Mouse (Mus musculus) forebrain, embryonic 16.5 days (tissue): ENCODE results near the gene Pip4p1. TPM values are rescaled to one million over a fixed set of nuclear protein-coding genes. Genes with fewer than 3 reads are reported as not detected.
"Not testable (repeated sequence)": the region's sequence is repeated elsewhere in the genome, so short reads cannot be mapped to it uniquely, and the experiment has no call there.

Experiments used
- ATAC-seq: fragments of 200-750 bp; cut with Nextera tagmentation; 2 replicates; pipeline ENCODE4 v1.8.0; 2017; ENCODE audit warnings: mild to moderate bottlenecking, moderate library complexity
- H3K27ac ChIP-seq: fragments of 300-500 bp; sonication (generic); 2 replicates; pipeline ENCODE4 v1.5.1; 2014; ENCODE audit warnings: low read length, control low read depth
- H3K27me3 ChIP-seq: fragments of 300-500 bp; sonication (generic); replicated peaks from 2 replicates; pipeline ENCODE4 v1.6.1; 2014; ENCODE audit warnings: low read length; ENCODE audit not compliant: control insufficient read depth, insufficient read depth
- H3K36me3 ChIP-seq: fragments of 300-500 bp; sonication (generic); 2 replicates; pipeline ENCODE4 v1.6.1; 2014; ENCODE audit not compliant: control insufficient read depth, insufficient read depth
- H3K4me1 ChIP-seq: fragments of 300-500 bp; sonication (generic); replicated peaks from 2 replicates; pipeline ENCODE4 v1.6.1; 2014; ENCODE audit warnings: low read length; ENCODE audit not compliant: control insufficient read depth, insufficient read depth
- H3K4me2 ChIP-seq: fragments of 300-500 bp; sonication (generic); 2 replicates; pipeline ENCODE4 v1.6.1; 2014; ENCODE audit warnings: mild to moderate bottlenecking, low read length, control low read depth
- H3K4me3 ChIP-seq: fragments of 300-500 bp; sonication (generic); replicated peaks from 2 replicates; pipeline ENCODE4 v1.5.1; 2014; ENCODE audit warnings: mild to moderate bottlenecking, low read length, control low read depth
- H3K9ac ChIP-seq: fragments of 300-500 bp; sonication (generic); replicated peaks from 2 replicates; pipeline ENCODE4 v1.6.1; 2014; ENCODE audit warnings: low read depth, low read length, control low read depth
- H3K9me3 ChIP-seq: fragments of 300-500 bp; sonication (generic); 2 replicates; pipeline ENCODE4 v1.6.1; 2016; ENCODE audit warnings: low read length; ENCODE audit not compliant: control insufficient read depth
- WGBS: fragments of 180-500 bp; shearing (Covaris S2); extraction: QIAGEN DNeasy Blood & Tissue Kit; methylation state at CpG from one replicate; pipeline ENCODE4 v1.1.7; 2014; 5-methylcytosine and 5-hydroxymethylcytosine counted together
- polyA plus RNA-seq: library from polyadenylated mRNA; unstranded; fragments of >200 nt; fragmentation: Nextera tagmentation; extraction: Ambion mirVana; gene quantifications from 2 replicates; pipeline ENCODE4 v1.2.1, GENCODE M21; 2015

Pip4p1 gene
- 100 and 101 TPM in 2 replicates for polyA plus RNA-seq

GRCm38 (mm10) chr14:50930754-50931492 is at the start of gene Pip4p1, which contains the start of gene Pnp:
TSS of gene Pip4p1 (minus strand) at chr14:50930856.
TSS of gene Pnp (plus strand) at chr14:50931082.
- peak within 1 kb of the TSS; percentile 99 for H3K9ac ChIP-seq
- H3K27ac ChIP-seq = peak within 1 kb of the TSS; percentile 91
- no peaks in the 10 kb centered on the region for H3K9me3 ChIP-seq
- no peaks in the 10 kb centered on the region for H3K27me3 ChIP-seq
- ATAC-seq = peak; percentile 99
- H3K4me3 ChIP-seq = peak within 1 kb of the TSS; percentile 98
- under 1% methylated on average over 68 of the region's 68 CpGs for WGBS
- H3K4me1 ChIP-seq = peaks cover 29% of the 10 kb centered on the region
- peak within 1 kb of the TSS; percentile 73 for H3K4me2 ChIP-seq
- peaks cover 18% of the 10 kb centered on the region for H3K36me3 ChIP-seq

GRCm38 (mm10) chr14:50979631-50980030 is 49.0 kb upstream of the Pip4p1 start:
- Histone ChIP-seq H3K9me3 (no peaks in the 10 kb centered on the region), H3K9ac (no peak overlapping the region), H3K4me1 (no peaks in the 10 kb centered on the region), H3K27ac (no peak overlapping the region), H3K27me3 (no peaks in the 10 kb centered on the region), H3K4me3 (no peak overlapping the region), H3K4me2 (no peak overlapping the region), H3K36me3 (no peaks in the 10 kb centered on the region)
- ATAC-seq = no peak

- not testable (repeated sequence) for H3K36me3 ChIP-seq, H3K27ac ChIP-seq, H3K4me2 ChIP-seq, H3K4me3 ChIP-seq, H3K9me3 ChIP-seq, H3K4me1 ChIP-seq, H3K9ac ChIP-seq, ATAC-seq, H3K27me3 ChIP-seq
- 91% methylated on average over 6 of the region's 6 CpGs for WGBS
These were observed 47.8 kb upstream of the Pip4p1 start for GRCm38 (mm10) chr14:50978451-50978850.

GRCm38 (mm10) chr14:50976674-50977073 is 46.0 kb upstream of the Pip4p1 start:
- H3K4me2 ChIP-seq = no peak overlapping the region
- no peaks in the 10 kb centered on the region for H3K27me3 ChIP-seq
- H3K4me3 ChIP-seq = no peak overlapping the region
- no peak overlapping the region for H3K9ac ChIP-seq
- no peaks in the 10 kb centered on the region for H3K9me3 ChIP-seq
- WGBS = 6% methylated on average over 9 of the region's 9 CpGs
- H3K27ac ChIP-seq = no peak overlapping the region
- H3K36me3 ChIP-seq = no peaks in the 10 kb centered on the region
- no peak for ATAC-seq
- H3K4me1 ChIP-seq = no peaks in the 10 kb centered on the region

- no peaks in the 10 kb centered on the region; the same call in 1 of the 2 replicates for H3K4me1 ChIP-seq
- no peak overlapping the region for H3K27ac ChIP-seq
- no peaks in the 10 kb centered on the region for H3K9me3 ChIP-seq
- H3K9ac ChIP-seq = no peak overlapping the region
- no peak overlapping the region for H3K4me2 ChIP-seq
- no peak for ATAC-seq
- WGBS = 49% methylated on average over 5 of the region's 5 CpGs
- no peak overlapping the region for H3K4me3 ChIP-seq
- no peaks in the 10 kb centered on the region for H3K27me3 ChIP-seq
- no peaks in the 10 kb centered on the region for H3K36me3 ChIP-seq
These were observed 44.3 kb upstream of the Pip4p1 start for GRCm38 (mm10) chr14:50975001-50975400.

GRCm38 (mm10) chr14:50973700-50974099 is 43.0 kb upstream of the Pip4p1 start:
- Histone ChIP-seq H3K4me1 (peaks cover 6% of the 10 kb centered on the region; the same call in 1 of the 2 replicates), H3K9me3 (no peaks in the 10 kb centered on the region), H3K27me3 (no peaks in the 10 kb centered on the region), H3K4me3 (no peak overlapping the region), H3K36me3 (no peaks in the 10 kb centered on the region), H3K27ac (no peak overlapping the region), H3K4me2 (no peak overlapping the region), H3K9ac (no peak overlapping the region)
- no peak for ATAC-seq
- WGBS = 16% methylated on average over 4 of the region's 4 CpGs

- H3K4me3 ChIP-seq, H3K9ac ChIP-seq, H3K27ac ChIP-seq, H3K4me2 ChIP-seq, H3K36me3 ChIP-seq, H3K9me3 ChIP-seq, H3K4me1 ChIP-seq, ATAC-seq, H3K27me3 ChIP-seq: not testable (repeated sequence)
- WGBS = 85% methylated on average over 5 of the region's 5 CpGs
These were observed 42.4 kb upstream of the Pip4p1 start for GRCm38 (mm10) chr14:50973054-50973453.

- peaks cover 6% of the 10 kb centered on the region; the same call in 1 of the 2 replicates for H3K4me1 ChIP-seq
- H3K27me3 ChIP-seq = no peaks in the 10 kb centered on the region
- H3K9me3 ChIP-seq = no peaks in the 10 kb centered on the region
- ATAC-seq = no peak
- H3K27ac ChIP-seq = no peak overlapping the region
- H3K36me3 ChIP-seq = no peaks in the 10 kb centered on the region
- H3K4me3 ChIP-seq = no peak overlapping the region
- no peak overlapping the region for H3K9ac ChIP-seq
- WGBS = 82% methylated on average over 1 of the region's 1 CpGs
- H3K4me2 ChIP-seq = no peak overlapping the region
These were observed 40.2 kb upstream of the Pip4p1 start for GRCm38 (mm10) chr14:50970822-50971221.

- Histone ChIP-seq H3K27ac (no peak overlapping the region), H3K27me3 (no peaks in the 10 kb centered on the region), H3K4me1 (peaks cover 6% of the 10 kb centered on the region; the same call in 1 of the 2 replicates), H3K9me3 (no peaks in the 10 kb centered on the region), H3K36me3 (no peaks in the 10 kb centered on the region), H3K9ac (no peak overlapping the region), H3K4me3 (no peak overlapping the region), H3K4me2 (0 out of 2 replicates have a peak overlapping the region, but pooled peaks have one; percentile 1)
- 7% methylated on average over 12 of the region's 12 CpGs for WGBS
- peak; percentile 83 for ATAC-seq
These were observed 39.2 kb upstream of the Pip4p1 start for GRCm38 (mm10) chr14:50969558-50970544.
